Mouse (Mus musculus): ENCODE data around the gene Vars. TPM values are rescaled to one million over a fixed set of nuclear protein-coding genes. Genes with fewer than 3 reads are reported as not detected.

Vars gene
- polyA plus RNA-seq, 1 experiment from 2014 or later: 85.2 TPM

DNA sequence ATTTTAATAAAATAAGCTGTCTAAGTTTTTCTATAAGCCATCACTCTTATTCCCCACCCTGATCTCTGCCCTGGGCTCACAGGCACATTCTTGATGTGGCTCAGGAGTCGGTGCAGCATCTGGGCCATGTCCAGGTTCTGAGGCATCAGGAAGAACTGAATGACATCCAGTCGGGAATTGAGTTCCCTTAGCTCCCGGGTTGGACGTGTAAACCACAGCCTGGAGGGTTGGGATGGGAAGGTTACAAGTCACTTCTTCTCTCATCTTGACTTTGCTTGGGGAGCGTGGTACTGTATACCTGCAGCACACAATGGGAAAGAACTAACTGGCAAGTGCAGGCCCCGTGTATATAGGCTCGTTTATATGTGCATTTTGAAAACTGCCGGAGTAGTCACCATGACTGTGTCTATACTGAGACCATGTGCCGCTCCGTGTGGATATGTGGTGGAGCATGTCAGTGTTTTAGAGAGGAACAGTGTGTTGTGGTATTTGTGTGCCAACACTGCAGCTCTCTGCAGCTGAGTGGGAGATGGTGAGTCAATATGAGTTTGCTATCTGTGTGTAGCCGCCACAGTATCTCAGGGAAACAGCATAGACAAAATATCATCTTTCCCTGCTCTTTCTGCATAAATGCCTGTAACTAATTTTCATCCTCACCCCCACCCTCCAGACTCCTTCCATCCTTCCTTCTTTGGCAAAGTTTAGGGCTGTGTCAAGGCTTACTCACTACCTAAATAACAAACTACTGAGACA lies 38.5 kb downstream of the Vars start:
- H3K9me3 ChIP-seq (ENCODE audit: control insufficient read depth, low read length): no peaks in the 10 kb centered on the region
- no peaks in the 10 kb centered on the region for H3K4me1 ChIP-seq (replicated peaks; ENCODE audit: control insufficient read depth, insufficient read depth, low read length)
- no peak for ATAC-seq
- H3K36me3 ChIP-seq (ENCODE audit: control insufficient read depth, insufficient read depth): no peaks in the 10 kb centered on the region
- 83% methylated on average over 11 of the region's 11 CpGs for WGBS
- no peak overlapping the region for H3K9ac ChIP-seq (replicated peaks; ENCODE audit: low read depth, low read length)
- H3K27me3 ChIP-seq (replicated peaks; ENCODE audit: control insufficient read depth, insufficient read depth, low read length): no peaks in the 10 kb centered on the region
- no peak overlapping the region for H3K27ac ChIP-seq (ENCODE audit: low read length)
- H3K4me2 ChIP-seq (ENCODE audit: low read length): no peak overlapping the region
- no peak overlapping the region for H3K4me3 ChIP-seq (replicated peaks; ENCODE audit: low read length)

- no peak overlapping the region for H3K27ac ChIP-seq (ENCODE audit: low read length)
- ATAC-seq: no peak
- WGBS: 88% methylated on average over 4 of the region's 4 CpGs
Measured at GRCm38 (mm10) chr17:35043794-35044193, 43.0 kb downstream of the Vars start.

GRCm38 (mm10) chr17:35044904-35045806 lies 44.4 kb downstream of the Vars start:
- no peaks in the 10 kb centered on the region for H3K9me3 ChIP-seq (ENCODE audit: control insufficient read depth, low read length)
- 85% methylated on average over 7 of the region's 7 CpGs for WGBS
- H3K36me3 ChIP-seq (ENCODE audit: control insufficient read depth, insufficient read depth): no peaks in the 10 kb centered on the region
- peak overlapping the region; percentile 52 for H3K4me3 ChIP-seq (replicated peaks; ENCODE audit: low read length)
- peak overlapping the region; percentile 98 for H3K4me2 ChIP-seq (ENCODE audit: low read length)
- no peak overlapping the region for H3K27ac ChIP-seq (ENCODE audit: low read length)
- no peaks in the 10 kb centered on the region for H3K27me3 ChIP-seq (replicated peaks; ENCODE audit: control insufficient read depth, insufficient read depth, low read length)
- H3K9ac ChIP-seq (replicated peaks; ENCODE audit: low read depth, low read length): no peak overlapping the region
- H3K4me1 ChIP-seq (replicated peaks; ENCODE audit: control insufficient read depth, insufficient read depth, low read length): peaks cover 17% of the 10 kb centered on the region
- ATAC-seq: no peak

More at GRCm38 (mm10) chr17:35043794-35044193, 43.0 kb downstream of the Vars start:
- Histone ChIP-seq H3K9me3 (ENCODE audit: control insufficient read depth, low read length) (no peaks in the 10 kb centered on the region), H3K36me3 (ENCODE audit: control insufficient read depth, insufficient read depth) (no peaks in the 10 kb centered on the region), H3K4me2 (ENCODE audit: low read length) (no peak overlapping the region), H3K4me3 (replicated peaks; ENCODE audit: low read length) (no peak overlapping the region), H3K9ac (replicated peaks; ENCODE audit: low read depth, low read length) (no peak overlapping the region), H3K27me3 (replicated peaks; ENCODE audit: control insufficient read depth, insufficient read depth, low read length) (no peaks in the 10 kb centered on the region), H3K4me1 (replicated peaks; ENCODE audit: control insufficient read depth, insufficient read depth, low read length) (peaks cover 8% of the 10 kb centered on the region)

- H3K36me3 ChIP-seq (ENCODE audit: control insufficient read depth, insufficient read depth): no peaks in the 10 kb centered on the region
- no peaks in the 10 kb centered on the region for H3K9me3 ChIP-seq (ENCODE audit: control insufficient read depth, low read length)
- peaks cover 21% of the 10 kb centered on the region for H3K4me1 ChIP-seq (replicated peaks; ENCODE audit: control insufficient read depth, insufficient read depth, low read length)
- H3K4me2 ChIP-seq (ENCODE audit: low read length): peak overlapping the region; percentile 98
- 7% methylated on average over 43 of the region's 48 CpGs for WGBS
- H3K4me3 ChIP-seq (replicated peaks; ENCODE audit: low read length): peak overlapping the region; percentile 52
- ATAC-seq: peak; percentile 75
- H3K27ac ChIP-seq (ENCODE audit: low read length): peak overlapping the region; percentile 55
- H3K27me3 ChIP-seq (replicated peaks; ENCODE audit: control insufficient read depth, insufficient read depth, low read length): no peaks in the 10 kb centered on the region
- peak overlapping the region; percentile 77 for H3K9ac ChIP-seq (replicated peaks; ENCODE audit: low read depth, low read length)
Measured at GRCm38 (mm10) chr17:35045807-35046680, 45.3 kb downstream of the Vars start.

GRCm38 (mm10) chr17:35046681-35047455 lies 46.1 kb downstream of the Vars start, which contains the start of gene Msh5:
Gene Msh5, minus strand, starts transcription at chr17:35046745.
- Histone ChIP-seq H3K27me3 (replicated peaks; ENCODE audit: control insufficient read depth, insufficient read depth, low read length) (no peaks in the 10 kb centered on the region), H3K36me3 (ENCODE audit: control insufficient read depth, insufficient read depth) (no peaks in the 10 kb centered on the region), H3K4me3 (replicated peaks; ENCODE audit: low read length) (peak within 1 kb of the TSS; percentile 52), H3K27ac (ENCODE audit: low read length) (peak within 1 kb of the TSS; percentile 55), H3K9ac (replicated peaks; ENCODE audit: low read depth, low read length) (peak within 1 kb of the TSS; percentile 77), H3K4me2 (ENCODE audit: low read length) (peak within 1 kb of the TSS; percentile 98), H3K9me3 (ENCODE audit: control insufficient read depth, low read length) (no peaks in the 10 kb centered on the region), H3K4me1 (replicated peaks; ENCODE audit: control insufficient read depth, insufficient read depth, low read length) (peaks cover 29% of the 10 kb centered on the region)
- WGBS: 2% methylated on average over 31 of the region's 33 CpGs
- peak; percentile 99 for ATAC-seq

DNA sequence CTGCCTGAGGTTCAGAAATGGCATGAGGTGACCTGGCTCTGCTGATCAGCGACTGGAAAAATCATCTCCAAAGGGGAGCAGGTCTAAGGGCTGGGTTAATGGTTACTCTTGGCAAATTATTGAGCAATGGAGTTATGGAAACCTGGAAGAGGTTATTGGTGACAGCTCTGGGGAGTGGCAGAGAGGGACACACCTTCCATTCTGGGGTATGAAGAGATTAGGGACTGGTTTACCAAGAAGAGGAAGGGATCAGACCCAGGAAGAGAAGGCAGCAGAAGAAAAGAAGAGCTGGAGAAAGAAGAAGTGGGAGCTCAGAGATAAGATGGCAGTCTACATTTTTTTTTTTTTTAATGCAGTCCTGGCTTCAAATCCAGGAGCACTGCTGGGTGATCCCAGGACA lies 46.9 kb downstream of the Vars start:
- Histone ChIP-seq H3K27me3 (replicated peaks; ENCODE audit: control insufficient read depth, insufficient read depth, low read length) (no peaks in the 10 kb centered on the region), H3K9ac (replicated peaks; ENCODE audit: low read depth, low read length) (no peak overlapping the region), H3K9me3 (ENCODE audit: control insufficient read depth, low read length) (no peaks in the 10 kb centered on the region), H3K27ac (ENCODE audit: low read length) (no peak overlapping the region), H3K4me3 (replicated peaks; ENCODE audit: low read length) (no peak overlapping the region), H3K36me3 (ENCODE audit: control insufficient read depth, insufficient read depth) (no peaks in the 10 kb centered on the region), H3K4me2 (ENCODE audit: low read length) (no peak overlapping the region), H3K4me1 (replicated peaks; ENCODE audit: control insufficient read depth, insufficient read depth, low read length) (peaks cover 35% of the 10 kb centered on the region)
- 59% methylated on average over 1 of the region's 1 CpGs for WGBS
- ATAC-seq: no peak

- Histone ChIP-seq H3K27me3 (replicated peaks; ENCODE audit: control insufficient read depth, insufficient read depth, low read length) (no peaks in the 10 kb centered on the region), H3K4me3 (replicated peaks; ENCODE audit: low read length) (no peak overlapping the region), H3K36me3 (ENCODE audit: control insufficient read depth, insufficient read depth) (no peaks in the 10 kb centered on the region), H3K27ac (ENCODE audit: low read length) (peak overlapping the region; percentile 23), H3K4me1 (replicated peaks; ENCODE audit: control insufficient read depth, insufficient read depth, low read length) (peaks cover 35% of the 10 kb centered on the region), H3K9ac (replicated peaks; ENCODE audit: low read depth, low read length) (no peak overlapping the region), H3K4me2 (ENCODE audit: low read length) (no peak overlapping the region), H3K9me3 (ENCODE audit: control insufficient read depth, low read length) (no peaks in the 10 kb centered on the region)
- ATAC-seq: no peak
- WGBS: 55% methylated on average over 11 of the region's 11 CpGs
Measured at GRCm38 (mm10) chr17:35048149-35048931, 47.6 kb downstream of the Vars start.

- WGBS: 75% methylated on average over 5 of the region's 5 CpGs
- Histone ChIP-seq H3K4me1 (replicated peaks; ENCODE audit: control insufficient read depth, insufficient read depth, low read length) (peaks cover 35% of the 10 kb centered on the region), H3K27ac (ENCODE audit: low read length) (no peak overlapping the region), H3K27me3 (replicated peaks; ENCODE audit: control insufficient read depth, insufficient read depth, low read length) (no peaks in the 10 kb centered on the region), H3K4me3 (replicated peaks; ENCODE audit: low read length) (no peak overlapping the region), H3K4me2 (ENCODE audit: low read length) (no peak overlapping the region), H3K9me3 (ENCODE audit: control insufficient read depth, low read length) (no peaks in the 10 kb centered on the region), H3K9ac (replicated peaks; ENCODE audit: low read depth, low read length) (no peak overlapping the region), H3K36me3 (ENCODE audit: control insufficient read depth, insufficient read depth) (no peaks in the 10 kb centered on the region)
- ATAC-seq: no peak
Measured at GRCm38 (mm10) chr17:35048932-35049440, 48.2 kb downstream of the Vars start.

All from forebrain, embryonic 16.5 days (tissue).